ENCODE assay signal across 13 mouse cellular contexts in genomic region chr5:110486674-110487334, GRCm38 (mm10). TPM values are rescaled to one million over a fixed set of nuclear protein-coding genes. Genes with fewer than 3 reads are reported as not detected.
DNase-seq lines count a peak whose midpoint lies in the region; ATAC-seq and TF ChIP-seq lines count a peak whose summit lies in the region.
"Had no signal": no experiment of that assay in that cellular context is flagged by ENCODE, and none has a peak within 500 bp of the region (broad histone marks: within the 10 kb centered on the region; RNA-seq: fewer than 3 reads in every experiment).

No protein-coding gene starts in this region.

- H3K27ac ChIP-seq in hindbrain, embryonic 10.5 days, result peak overlapping the region; percentile 64; the same call in 1 of the 2 replicates
- H3K27ac ChIP-seq in midbrain, embryonic 14.5 days (replicated peaks; ENCODE audit: low read depth, low read length), result peak overlapping the region; percentile 79
- no peak overlapping the region for H3K27ac ChIP-seq in heart, embryonic 11.5 days (ENCODE audit: low read depth, low read length)
- no peak overlapping the region for H3K27ac ChIP-seq in liver, postnatal 0 days (ENCODE audit: low read depth)
- H3K27ac ChIP-seq: limb, embryonic 15.5 days had no signal

- H3K36me3 ChIP-seq in hindbrain, embryonic 10.5 days, result no peaks in the 10 kb centered on the region
- H3K36me3 ChIP-seq in midbrain, embryonic 14.5 days (ENCODE audit: control insufficient read depth, insufficient read depth, low read length), result no peaks in the 10 kb centered on the region
- H3K36me3 ChIP-seq in heart, embryonic 11.5 days (ENCODE audit: control insufficient read depth, insufficient read depth, low read length), result no peaks in the 10 kb centered on the region
- H3K36me3 ChIP-seq in liver, postnatal 0 days (replicated peaks; ENCODE audit: insufficient read depth, low read length), result no peaks in the 10 kb centered on the region
- H3K36me3 ChIP-seq: limb, embryonic 15.5 days had no signal

- DNase-seq in ES-CJ7 (ENCODE audit: low read depth, low spot score), result peak; percentile 55
- peak; percentile 93 for DNase-seq in brain, embryonic 14.5 days (ENCODE audit: low read depth)
- peak; percentile 60 for DNase-seq in hindbrain, embryonic 10.5 days (ENCODE audit: low spot score)
- peak; percentile 82 for DNase-seq in midbrain, embryonic 14.5 days
- DNase-seq in right cerebral cortex, postnatal 36 days (ENCODE audit: low spot score in 2 of 2), result no peak
- DNase-seq in liver, postnatal 0 days, result no peak
- no peak for DNase-seq in layer of hippocampus, adult 9-10 months (ENCODE audit: low spot score)
- DNase-seq: heart, adult 18-20 months; kidney, postnatal 36 days; thymus, adult 18-20 months had no signal

- TF ChIP-seq EP300 in liver, postnatal 0 days (IDR thresholded peaks at IDR 0.05; ENCODE audit: low read depth), result no peak

- WGBS in hindbrain, embryonic 10.5 days, result 11% methylated on average over 5 of the region's 5 CpGs
- WGBS in midbrain, embryonic 14.5 days, result 3% methylated on average over 5 of the region's 5 CpGs
- 59% methylated on average over 5 of the region's 5 CpGs for WGBS in heart, embryonic 11.5 days (ENCODE audit: insufficient replicate concordance)
- WGBS in liver, postnatal 0 days (ENCODE audit: insufficient replicate concordance), result 47% methylated on average over 5 of the region's 5 CpGs

- no peak overlapping the region for H3K4me2 ChIP-seq in midbrain, embryonic 14.5 days (ENCODE audit: low read length)
- H3K4me2 ChIP-seq in heart, embryonic 11.5 days, result no peak overlapping the region
- no peak overlapping the region for H3K4me2 ChIP-seq in liver, postnatal 0 days (ENCODE audit: low read depth, low read length)
- H3K4me2 ChIP-seq: limb, embryonic 15.5 days had no signal

- 0 out of 2 replicates have a peak overlapping the region, but pooled peaks have one; percentile 9 for H3K9ac ChIP-seq in midbrain, embryonic 14.5 days (replicated peaks; ENCODE audit: low read length)
- H3K9ac ChIP-seq in heart, embryonic 11.5 days (ENCODE audit: low read depth, low read length), result no peak overlapping the region
- H3K9ac ChIP-seq in liver, postnatal 0 days (replicated peaks), result no peak overlapping the region
- H3K9ac ChIP-seq: limb, embryonic 15.5 days had no signal

- ATAC-seq in midbrain, embryonic 14.5 days (ENCODE audit: low FRiP score, low TSS enrichment), result peak; percentile 80
- no peak for ATAC-seq in heart, embryonic 11.5 days (replicated peaks; ENCODE audit: insufficient number of reproducible peaks, low FRiP score, low TSS enrichment)
- ATAC-seq in liver, postnatal 0 days, result no peak

- no peak for TF ChIP-seq POLR2A in brain, embryonic 14.5 days (IDR thresholded peaks at IDR 0.05; ENCODE audit: borderline replicate concordance, extremely low read depth, insufficient read depth, insufficient read length, poor library complexity, severe bottlenecking)

- peaks cover 31% of the 10 kb centered on the region for H3K4me1 ChIP-seq in hindbrain, embryonic 10.5 days (replicated peaks)
- H3K4me1 ChIP-seq in midbrain, embryonic 14.5 days (ENCODE audit: control insufficient read depth, insufficient read depth, low read length), result peaks cover 19% of the 10 kb centered on the region
- H3K4me1 ChIP-seq in heart, embryonic 11.5 days (ENCODE audit: control insufficient read depth, insufficient read depth, low read length), result no peaks in the 10 kb centered on the region
- no peaks in the 10 kb centered on the region for H3K4me1 ChIP-seq in liver, postnatal 0 days (ENCODE audit: insufficient read depth)
- H3K4me1 ChIP-seq: limb, embryonic 15.5 days had no signal

- no peak overlapping the region for H3K4me3 ChIP-seq in hindbrain, embryonic 10.5 days
- H3K4me3 ChIP-seq in midbrain, embryonic 14.5 days (replicated peaks; ENCODE audit: low read depth, low read length), result no peak overlapping the region
- no peak overlapping the region for H3K4me3 ChIP-seq in heart, embryonic 11.5 days (ENCODE audit: low read depth, low read length)
- H3K4me3 ChIP-seq in liver, postnatal 0 days (ENCODE audit: low read depth, low read length), result no peak overlapping the region
- H3K4me3 ChIP-seq: limb, embryonic 15.5 days; myocyte had no signal

- no peak for TF ChIP-seq CTCF in brain, embryonic 14.5 days (IDR thresholded peaks at IDR 0.05; ENCODE audit: borderline replicate concordance, extremely low read depth, insufficient read depth, insufficient read length)
- no peak for TF ChIP-seq CTCF in liver, postnatal 0 days (IDR thresholded peaks at IDR 0.05; ENCODE audit: low read depth)

- peaks cover 33% of the 10 kb centered on the region for H3K27me3 ChIP-seq in hindbrain, embryonic 10.5 days (ENCODE audit: insufficient read depth, poor library complexity, severe bottlenecking)
- H3K27me3 ChIP-seq in midbrain, embryonic 14.5 days (ENCODE audit: control insufficient read depth, insufficient read depth, low read length), result no peaks in the 10 kb centered on the region
- peaks cover 30% of the 10 kb centered on the region for H3K27me3 ChIP-seq in heart, embryonic 11.5 days (ENCODE audit: control insufficient read depth, insufficient read depth, low read length)
- no peaks in the 10 kb centered on the region for H3K27me3 ChIP-seq in liver, postnatal 0 days (ENCODE audit: insufficient read depth, low read length)
- H3K27me3 ChIP-seq: limb, embryonic 15.5 days had no signal

- H3K9me3 ChIP-seq in hindbrain, embryonic 10.5 days, result 0 out of 2 replicates have a peak, but pooled peaks cover 1% of the 10 kb centered on the region
- no peaks in the 10 kb centered on the region for H3K9me3 ChIP-seq in midbrain, embryonic 14.5 days (ENCODE audit: control insufficient read depth, low read length)
- H3K9me3 ChIP-seq in heart, embryonic 11.5 days (replicated peaks; ENCODE audit: control insufficient read depth, low read length), result no peaks in the 10 kb centered on the region
- no peaks in the 10 kb centered on the region for H3K9me3 ChIP-seq in liver, postnatal 0 days (ENCODE audit: low read length)
- H3K9me3 ChIP-seq: limb, embryonic 15.5 days had no signal

RNA-seq across cellular contexts. Expression of gene Fbrsl1, which starts 38.5 kb away (rescaled TPM):
- polyA plus RNA-seq in brain, embryonic 14.5 days (2012; rRNA removed), result 56.1 and 78.4 TPM in 2 replicates
- polyA plus RNA-seq in hindbrain, embryonic 10.5 days (2016; fragmentation: Nextera tagmentation; extraction: Ambion mirVana), result 14.9 and 19.2 TPM in 2 replicates
- 20.7 and 22.0 TPM in 2 replicates for polyA plus RNA-seq in midbrain, embryonic 14.5 days (2014; fragmentation: Nextera tagmentation; extraction: Ambion mirVana)
- 8.1 and 10.2 TPM in 2 replicates for polyA plus RNA-seq in heart, embryonic 11.5 days (2014; fragmentation: Nextera tagmentation; extraction: Ambion mirVana)
- polyA plus RNA-seq in liver, postnatal 0 days (2015; fragmentation: Nextera tagmentation; extraction: Ambion mirVana), result 3.5 and 3.9 TPM in 2 replicates

RNA-seq across cellular contexts. Expression of gene Galnt9, which starts 57.4 kb away (rescaled TPM):
- polyA plus RNA-seq in brain, embryonic 14.5 days (2012; rRNA removed), result 24.5 and 33.1 TPM in 2 replicates
- 4.5 and 6.4 TPM in 2 replicates for polyA plus RNA-seq in hindbrain, embryonic 10.5 days (2016; fragmentation: Nextera tagmentation; extraction: Ambion mirVana)
- polyA plus RNA-seq in midbrain, embryonic 14.5 days (2014; fragmentation: Nextera tagmentation; extraction: Ambion mirVana), result 19.4 and 23.7 TPM in 2 replicates
- polyA plus RNA-seq in heart, embryonic 11.5 days (2014; fragmentation: Nextera tagmentation; extraction: Ambion mirVana), result not detected in 2 replicates
- 0.07 and 0.11 TPM in 2 replicates for polyA plus RNA-seq in liver, postnatal 0 days (2015; fragmentation: Nextera tagmentation; extraction: Ambion mirVana)

Comparison
In these comparisons a context has a peak if more than half of its experiments do, and no peak if none do; other contexts are left out.
1. DNase-seq: peak in ES-CJ7 (single experiment), brain, embryonic 14.5 days (single experiment), hindbrain, embryonic 10.5 days (single experiment) and midbrain, embryonic 14.5 days (single experiment); none in right cerebral cortex, postnatal 36 days (0 of 2), liver, postnatal 0 days (single experiment) and layer of hippocampus, adult 9-10 months (single experiment).
2. H3K27ac ChIP-seq: peak in hindbrain, embryonic 10.5 days (single experiment) and midbrain, embryonic 14.5 days (single experiment); none in heart, embryonic 11.5 days (single experiment) and liver, postnatal 0 days (single experiment).